Mouse (Mus musculus): ENCODE measurements around the gene Dclk2. TPM values are rescaled to one million over a fixed set of nuclear protein-coding genes. Genes with fewer than 3 reads are reported as not detected.

The Dclk2 gene
- polyA plus RNA-seq, 1 experiment from 2014 or later: 5.7 TPM

DNA sequence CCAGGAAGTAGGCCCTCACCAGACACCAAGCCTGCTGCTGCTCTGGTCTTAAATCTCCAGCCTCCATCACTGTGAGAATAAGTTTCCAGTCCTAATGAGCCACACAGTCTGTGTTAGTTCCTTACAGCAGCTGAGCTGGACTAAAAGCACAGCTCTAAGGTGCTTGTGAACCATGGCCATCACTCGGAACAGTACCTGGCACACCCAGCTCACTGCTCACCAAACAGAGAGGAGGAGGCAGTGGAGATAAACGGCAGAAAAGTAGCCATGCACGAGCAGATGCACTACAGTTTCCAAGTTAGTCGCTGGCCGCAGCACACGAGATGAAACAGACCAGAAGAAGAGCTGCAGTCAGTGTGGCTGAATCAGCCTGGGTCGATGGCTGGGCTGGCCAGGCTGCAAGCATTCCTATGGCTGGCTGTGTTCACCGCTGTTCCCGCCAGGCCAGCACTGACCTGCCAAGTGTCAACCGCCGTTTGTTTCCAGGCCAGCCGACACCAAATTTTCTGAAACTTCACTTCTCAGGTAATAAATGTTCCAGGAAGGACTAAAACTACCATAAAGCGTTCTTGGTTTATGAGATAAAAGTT, 122.7 kb downstream of the Dclk2 start:
- Histone ChIP-seq H3K4me3 (ENCODE audit: low read depth, low read length) (peak overlapping the region; percentile 49), H3K27me3 (ENCODE audit: insufficient read depth, low read length) (no peaks in the 10 kb centered on the region), H3K4me1 (ENCODE audit: insufficient read depth) (peaks cover 15% of the 10 kb centered on the region), H3K9ac (replicated peaks) (peak overlapping the region; percentile 55), H3K36me3 (replicated peaks; ENCODE audit: insufficient read depth, low read length) (no peaks in the 10 kb centered on the region), H3K27ac (ENCODE audit: low read depth) (peak overlapping the region; percentile 74), H3K4me2 (ENCODE audit: low read depth, low read length) (peak overlapping the region; percentile 66), H3K9me3 (ENCODE audit: low read length) (no peaks in the 10 kb centered on the region)
- WGBS (ENCODE audit: insufficient replicate concordance): 75% methylated on average over 13 of the region's 13 CpGs
- no peak for ATAC-seq
- DNase-seq: no peak
- no peak for TF ChIP-seq EP300 (IDR thresholded peaks at IDR 0.05; ENCODE audit: low read depth)
- TF ChIP-seq CTCF (IDR thresholded peaks at IDR 0.05; ENCODE audit: low read depth): no peak

GRCm38 (mm10) chr3:86796716-86797115, 123.9 kb downstream of the Dclk2 start:
- DNase-seq (peak; percentile 36), ATAC-seq (no peak)
- Histone ChIP-seq H3K4me2 (ENCODE audit: low read depth, low read length) (peak overlapping the region; percentile 66), H3K27me3 (ENCODE audit: insufficient read depth, low read length) (no peaks in the 10 kb centered on the region), H3K4me1 (ENCODE audit: insufficient read depth) (peaks cover 12% of the 10 kb centered on the region), H3K36me3 (replicated peaks; ENCODE audit: insufficient read depth, low read length) (no peaks in the 10 kb centered on the region), H3K27ac (ENCODE audit: low read depth) (no peak overlapping the region), H3K4me3 (ENCODE audit: low read depth, low read length) (peak overlapping the region; percentile 49; the same call in 1 of the 2 replicates), H3K9me3 (ENCODE audit: low read length) (no peaks in the 10 kb centered on the region), H3K9ac (replicated peaks) (no peak overlapping the region)
- WGBS (ENCODE audit: insufficient replicate concordance): 40% methylated on average over 6 of the region's 6 CpGs
- TF ChIP-seq CTCF (IDR thresholded peaks at IDR 0.05; ENCODE audit: low read depth) (peak; percentile 89), EP300 (IDR thresholded peaks at IDR 0.05; ENCODE audit: low read depth) (no peak)

DNA sequence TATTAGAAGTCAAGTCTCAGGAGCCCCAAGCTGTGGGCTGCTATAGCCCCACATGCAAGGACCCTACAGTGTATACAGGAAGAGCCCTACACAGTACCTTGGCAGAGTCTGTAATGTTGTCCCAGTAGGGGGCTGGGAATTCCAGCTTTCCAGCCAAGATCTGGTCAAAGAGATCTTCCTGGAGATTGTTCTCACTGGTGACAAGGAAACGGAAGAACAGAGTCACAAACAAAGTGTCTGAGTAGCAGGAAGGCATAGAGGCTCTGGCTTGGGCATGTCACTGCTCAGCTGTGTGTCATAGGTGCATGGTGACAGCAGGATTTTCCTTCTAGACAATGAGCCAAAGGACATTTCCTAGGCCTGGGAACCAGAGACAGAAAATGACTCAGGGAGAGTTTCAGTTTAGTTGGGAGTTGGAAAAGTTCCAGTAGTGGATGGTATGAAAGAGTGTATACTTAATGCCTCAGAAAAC, 126.9 kb downstream of the Dclk2 start:
- Histone ChIP-seq H3K27ac (ENCODE audit: low read depth) (no peak overlapping the region), H3K4me1 (ENCODE audit: insufficient read depth) (peaks cover 4% of the 10 kb centered on the region; the same call in 1 of the 2 replicates), H3K9ac (replicated peaks) (no peak overlapping the region), H3K27me3 (ENCODE audit: insufficient read depth, low read length) (no peaks in the 10 kb centered on the region), H3K36me3 (replicated peaks; ENCODE audit: insufficient read depth, low read length) (no peaks in the 10 kb centered on the region), H3K4me2 (ENCODE audit: low read depth, low read length) (no peak overlapping the region), H3K9me3 (ENCODE audit: low read length) (no peaks in the 10 kb centered on the region), H3K4me3 (ENCODE audit: low read depth, low read length) (no peak overlapping the region)
- TF ChIP-seq CTCF (IDR thresholded peaks at IDR 0.05; ENCODE audit: low read depth) (no peak), EP300 (IDR thresholded peaks at IDR 0.05; ENCODE audit: low read depth) (no peak)
- ATAC-seq (peak; percentile 22; the same call in 1 of the 2 replicates), DNase-seq (no peak)
- WGBS (ENCODE audit: insufficient replicate concordance): 82% methylated on average over 1 of the region's 1 CpGs

DNA sequence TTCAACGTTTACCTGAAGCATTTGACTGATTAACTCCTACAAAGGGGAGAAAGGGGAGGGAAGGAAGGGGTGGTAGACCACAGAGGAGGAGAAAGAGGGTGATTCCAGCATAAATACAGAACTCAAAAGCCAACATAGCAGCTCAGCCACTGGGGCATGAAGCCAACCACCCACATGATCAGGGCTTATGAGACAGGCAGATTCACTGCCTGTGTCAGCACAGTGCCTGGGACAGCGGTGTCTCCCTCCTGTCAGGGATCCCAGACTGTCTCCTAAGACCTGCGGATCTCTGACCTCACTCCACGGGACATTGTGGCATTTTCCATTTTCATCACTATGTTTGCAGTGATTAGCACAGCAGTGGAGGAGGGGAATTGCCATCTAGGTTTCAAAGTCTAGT, 127.4 kb downstream of the Dclk2 start:
- Histone ChIP-seq H3K27me3 (ENCODE audit: insufficient read depth, low read length) (no peaks in the 10 kb centered on the region), H3K36me3 (replicated peaks; ENCODE audit: insufficient read depth, low read length) (no peaks in the 10 kb centered on the region), H3K9ac (replicated peaks) (no peak overlapping the region), H3K4me3 (ENCODE audit: low read depth, low read length) (no peak overlapping the region), H3K9me3 (ENCODE audit: low read length) (no peaks in the 10 kb centered on the region), H3K4me1 (ENCODE audit: insufficient read depth) (peaks cover 4% of the 10 kb centered on the region; the same call in 1 of the 2 replicates), H3K27ac (ENCODE audit: low read depth) (no peak overlapping the region), H3K4me2 (ENCODE audit: low read depth, low read length) (no peak overlapping the region)
- TF ChIP-seq EP300 (IDR thresholded peaks at IDR 0.05; ENCODE audit: low read depth) (no peak), CTCF (IDR thresholded peaks at IDR 0.05; ENCODE audit: low read depth) (no peak)
- 63% methylated on average over 4 of the region's 4 CpGs for WGBS (ENCODE audit: insufficient replicate concordance)
- peak; percentile 59 for ATAC-seq
- no peak for DNase-seq

- H3K27ac ChIP-seq (ENCODE audit: low read depth): no peak overlapping the region
- H3K9me3 ChIP-seq (ENCODE audit: low read length): no peaks in the 10 kb centered on the region
- no peak for DNase-seq
- H3K4me1 ChIP-seq (ENCODE audit: insufficient read depth): 0 out of 2 replicates have a peak, but pooled peaks cover 4% of the 10 kb centered on the region
- H3K4me3 ChIP-seq (ENCODE audit: low read depth, low read length): no peak overlapping the region
- ATAC-seq: no peak
- 95% methylated on average over 5 of the region's 5 CpGs for WGBS (ENCODE audit: insufficient replicate concordance)
- H3K4me2 ChIP-seq (ENCODE audit: low read depth, low read length): no peak overlapping the region
- H3K36me3 ChIP-seq (replicated peaks; ENCODE audit: insufficient read depth, low read length): no peaks in the 10 kb centered on the region
- TF ChIP-seq CTCF (IDR thresholded peaks at IDR 0.05; ENCODE audit: low read depth) (no peak), EP300 (IDR thresholded peaks at IDR 0.05; ENCODE audit: low read depth) (no peak)
- H3K9ac ChIP-seq (replicated peaks): no peak overlapping the region
- H3K27me3 ChIP-seq (ENCODE audit: insufficient read depth, low read length): no peaks in the 10 kb centered on the region
Measured at GRCm38 (mm10) chr3:86789752-86790151, 130.9 kb downstream of the Dclk2 start.

GRCm38 (mm10) chr3:86788711-86789110, 131.9 kb downstream of the Dclk2 start:
- DNase-seq: peak; percentile 55
- H3K9ac ChIP-seq (replicated peaks): no peak overlapping the region

More at GRCm38 (mm10) chr3:86788711-86789110, 131.9 kb downstream of the Dclk2 start:
- Histone ChIP-seq H3K4me1 (ENCODE audit: insufficient read depth) (0 out of 2 replicates have a peak, but pooled peaks cover 2% of the 10 kb centered on the region), H3K36me3 (replicated peaks; ENCODE audit: insufficient read depth, low read length) (0 out of 2 replicates have a peak, but pooled peaks cover under 1% of the 10 kb centered on the region), H3K9me3 (ENCODE audit: low read length) (no peaks in the 10 kb centered on the region), H3K27ac (ENCODE audit: low read depth) (no peak overlapping the region), H3K4me2 (ENCODE audit: low read depth, low read length) (no peak overlapping the region), H3K4me3 (ENCODE audit: low read depth, low read length) (no peak overlapping the region), H3K27me3 (ENCODE audit: insufficient read depth, low read length) (no peaks in the 10 kb centered on the region)
- ATAC-seq: no peak
- TF ChIP-seq EP300 (IDR thresholded peaks at IDR 0.05; ENCODE audit: low read depth): no peak
- TF ChIP-seq CTCF (IDR thresholded peaks at IDR 0.05; ENCODE audit: low read depth): peak; percentile 82
- WGBS (ENCODE audit: insufficient replicate concordance): 34% methylated on average over 6 of the region's 6 CpGs
